Mouse (Mus musculus) ovary, postnatal 10 days (tissue): ENCODE results near the gene Adamts4.
"Not testable (repeated sequence)": the region's sequence is repeated elsewhere in the genome, so short reads cannot be mapped to it uniquely, and the experiment has no call there.

Experiments
- DNase-seq: peaks from one replicate; pipeline ENCODE4 v3.0.0; 2022; ENCODE audit warnings: low spot score

The Adamts4 gene

GRCm38 (mm10) chr1:171231844-171232243 lies 18.4 kb upstream of the Adamts4 start:
- no peak for DNase-seq

GRCm38 (mm10) chr1:171232348-171232747 lies 17.9 kb upstream of the Adamts4 start:
- DNase-seq, result no peak

GRCm38 (mm10) chr1:171232800-171233730 lies 17.2 kb upstream of the Adamts4 start:
- no peak for DNase-seq

GRCm38 (mm10) chr1:171234126-171234525 lies 16.1 kb upstream of the Adamts4 start, which contains the start of gene Fcer1g:
Gene Fcer1g, minus strand, starts transcription at chr1:171234365.
- DNase-seq, result no peak

- no peak for DNase-seq
Measured at GRCm38 (mm10) chr1:171234538-171234937, 15.7 kb upstream of the Adamts4 start.

- no peak for DNase-seq
Measured at GRCm38 (mm10) chr1:171235791-171236190, 14.4 kb upstream of the Adamts4 start.

GRCm38 (mm10) chr1:171237438-171237837 lies 12.8 kb upstream of the Adamts4 start:
- DNase-seq, result no peak

GRCm38 (mm10) chr1:171238463-171238862 lies 11.8 kb upstream of the Adamts4 start:
- no peak for DNase-seq

GRCm38 (mm10) chr1:171239992-171240744 lies 10.1 kb upstream of the Adamts4 start:
- DNase-seq, result no peak

- no peak for DNase-seq
Measured at GRCm38 (mm10) chr1:171240911-171241310, 9.3 kb upstream of the Adamts4 start.

- not testable (repeated sequence) for DNase-seq
Measured at GRCm38 (mm10) chr1:171241952-171242351, 8.3 kb upstream of the Adamts4 start.

- no peak for DNase-seq
Measured at GRCm38 (mm10) chr1:171245353-171245752, 4.9 kb upstream of the Adamts4 start.

- peak; percentile 85 for DNase-seq
Measured at GRCm38 (mm10) chr1:171246709-171247452, 3.3 kb upstream of the Adamts4 start.

GRCm38 (mm10) chr1:171247453-171247841 lies 2.8 kb upstream of the Adamts4 start:
- no peak for DNase-seq

- DNase-seq, result no peak
Measured at GRCm38 (mm10) chr1:171247916-171248315, 2.3 kb upstream of the Adamts4 start.

- no peak for DNase-seq
Measured at GRCm38 (mm10) chr1:171248386-171249226, 1.6 kb upstream of the Adamts4 start.

- no peak for DNase-seq
Measured at GRCm38 (mm10) chr1:171250680-171251593, 716 bp downstream of the Adamts4 start, which contains the start of gene Ndufs2. Gene Ndufs2, minus strand, starts transcription at chr1:171251388.

GRCm38 (mm10) chr1:171251594-171252324 lies 1.5 kb downstream of the Adamts4 start:
- DNase-seq, result no peak

- DNase-seq, result no peak
Measured at GRCm38 (mm10) chr1:171252415-171252814, 2.2 kb downstream of the Adamts4 start.
